Mouse (Mus musculus): ENCODE data around the gene Pole4.
A peak's percentile ranks its signal among the peaks of the same experiment; 100 is the strongest.

Pole4 gene

GRCm38 (mm10) chr6:82609339-82609926 is 95.7 kb downstream of the Pole4 start:
- DNase-seq, result no peak

DNA sequence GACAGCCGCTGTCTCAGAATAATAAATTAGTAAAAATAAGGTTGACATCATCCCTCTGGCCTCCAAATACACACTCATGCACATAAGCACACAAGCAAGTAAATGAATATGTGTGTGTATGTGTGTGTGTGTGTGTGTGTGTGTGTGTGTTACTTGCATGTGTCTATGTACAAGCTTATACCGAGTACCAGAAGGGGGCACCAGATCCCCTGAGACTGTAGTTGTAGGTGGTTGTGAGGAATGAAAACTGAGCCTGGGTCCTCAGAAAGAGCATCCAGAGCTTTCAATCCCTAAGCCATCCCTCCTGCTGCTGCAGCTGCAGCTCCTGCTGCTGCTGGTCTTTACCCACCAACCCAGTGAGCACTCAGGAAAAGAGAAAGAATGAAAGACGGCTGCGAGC is 96.4 kb downstream of the Pole4 start:
- DNase-seq, result no peak

DNA sequence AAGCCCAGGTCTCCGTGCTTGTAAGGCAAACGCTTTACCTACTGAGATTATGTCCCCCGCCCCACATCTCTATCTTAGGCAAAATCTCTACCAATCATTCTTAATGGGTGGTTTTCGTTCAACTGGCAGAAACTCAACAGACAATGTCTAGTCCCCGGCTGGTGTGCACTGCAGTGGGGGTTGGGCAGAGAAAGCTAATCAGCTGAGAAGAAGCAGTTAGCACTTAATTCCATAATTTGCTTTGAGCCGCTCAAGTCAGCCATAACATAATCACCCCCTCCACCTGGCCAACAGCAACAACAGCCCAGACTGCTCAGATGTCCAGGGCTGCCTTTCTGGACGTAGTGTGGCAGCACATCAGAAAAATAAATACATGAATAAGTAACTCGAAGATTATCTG is 100.4 kb downstream of the Pole4 start:
- no peak for DNase-seq

- peak; percentile 3 for DNase-seq
Measured at GRCm38 (mm10) chr6:82603665-82604064, 101.5 kb downstream of the Pole4 start.

- DNase-seq, result no peak
Measured at GRCm38 (mm10) chr6:82603228-82603627, 101.9 kb downstream of the Pole4 start.

DNA sequence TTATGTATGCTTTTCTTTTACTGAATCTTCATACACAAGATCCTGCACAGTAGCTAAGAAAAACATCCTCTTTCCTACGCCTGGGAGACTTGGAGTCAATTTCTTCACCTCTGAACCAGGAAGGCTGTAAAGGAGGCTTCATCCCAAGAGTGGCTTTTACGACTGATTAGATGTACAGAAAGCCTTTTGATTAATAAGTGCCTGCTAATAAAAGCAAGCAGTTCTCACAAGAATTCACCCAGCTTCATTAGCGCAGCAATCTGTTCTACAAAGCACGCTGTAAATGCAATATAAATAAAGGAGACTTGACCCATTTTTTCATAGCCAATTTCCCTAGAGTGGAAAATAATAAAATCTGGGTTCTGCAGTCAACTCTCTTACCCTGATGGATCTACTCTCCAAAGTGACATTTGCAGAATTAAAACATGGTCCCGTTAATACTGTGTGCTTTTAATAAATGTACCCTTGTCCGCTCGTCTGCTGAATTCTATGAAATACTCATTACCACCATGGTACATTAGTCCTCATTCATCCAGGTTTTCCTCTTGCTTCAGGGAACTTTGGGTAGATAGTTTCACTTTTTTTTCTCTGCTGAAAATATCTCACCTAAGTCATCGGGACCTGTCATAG is 109.6 kb downstream of the Pole4 start:
- DNase-seq, result no peak

- no peak for DNase-seq
Measured at GRCm38 (mm10) chr6:82589387-82589786, 115.8 kb downstream of the Pole4 start.

- DNase-seq, result no peak
Measured at GRCm38 (mm10) chr6:82585396-82585795, 119.8 kb downstream of the Pole4 start.

DNA sequence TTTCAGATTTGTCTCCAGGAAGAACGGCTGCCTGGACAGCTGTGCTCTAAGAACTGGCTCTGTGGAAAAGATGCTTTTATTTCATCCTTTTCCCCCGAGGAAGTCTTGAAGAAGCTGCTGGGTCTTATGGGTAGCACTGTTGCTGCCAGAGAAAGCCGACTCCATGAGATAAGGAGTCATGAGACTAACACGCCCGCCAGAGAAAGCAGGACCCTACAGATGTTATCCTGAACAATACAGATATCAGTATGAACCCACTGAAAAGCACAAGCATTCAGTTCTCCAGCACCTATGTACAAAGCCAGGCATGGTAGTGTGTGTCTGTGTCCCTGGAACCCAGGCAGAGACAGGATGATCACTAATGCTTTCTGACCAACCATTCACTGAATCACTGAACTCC is 129.7 kb downstream of the Pole4 start:
- no peak for DNase-seq
